Mouse (Mus musculus): Measurements from ENCODE around the gene Samd14. TPM values are rescaled to one million over a fixed set of nuclear protein-coding genes. Genes with fewer than 3 reads are reported as not detected.
"Not testable (repeated sequence)": the region's sequence is repeated elsewhere in the genome, so short reads cannot be mapped to it uniquely, and the experiment has no call there.

The Samd14 gene
- polyA plus RNA-seq, 1 experiment from 2014 or later = 9.0 TPM

DNA sequence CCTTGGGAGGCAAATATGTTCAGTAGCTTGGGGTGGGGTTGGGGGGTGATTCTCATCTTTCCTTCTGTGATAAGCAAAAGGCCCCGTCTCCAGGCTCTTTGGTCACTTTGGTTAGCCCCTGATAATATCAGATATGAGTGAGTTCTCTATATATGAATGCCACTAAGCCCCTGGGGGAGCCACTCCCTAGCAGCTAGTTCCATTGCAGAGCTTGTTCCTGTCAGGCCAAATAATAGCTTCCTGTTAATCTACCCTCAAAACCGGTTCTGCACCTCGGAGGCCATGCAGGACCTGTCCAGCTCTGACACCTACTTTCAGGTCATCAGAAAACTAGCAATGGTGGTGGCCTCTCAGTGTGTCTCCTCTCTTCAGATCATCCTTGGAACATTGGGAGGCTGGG, 2.3 kb upstream of the Samd14 start:
- WGBS = 57% methylated on average over 3 of the region's 3 CpGs
- H3K27ac ChIP-seq (ENCODE audit: low read length) = peak overlapping the region; percentile 69; the same call in 1 of the 2 replicates
- H3K36me3 ChIP-seq (ENCODE audit: control insufficient read depth, insufficient read depth) = peaks cover 14% of the 10 kb centered on the region
- H3K4me3 ChIP-seq (ENCODE audit: low read length) = no peak overlapping the region
- H3K4me2 ChIP-seq (ENCODE audit: low read depth, low read length) = peak overlapping the region; percentile 87; the same call in 1 of the 2 replicates
- no peaks in the 10 kb centered on the region for H3K9me3 ChIP-seq (replicated peaks; ENCODE audit: control insufficient read depth, low read length)
- no peaks in the 10 kb centered on the region for H3K27me3 ChIP-seq (ENCODE audit: control insufficient read depth, insufficient read depth, low read length)
- no peak for ATAC-seq (replicated peaks; ENCODE audit: extremely low read depth, insufficient read depth, low FRiP score)
- H3K4me1 ChIP-seq (ENCODE audit: control insufficient read depth, insufficient read depth, low read length) = peaks cover 31% of the 10 kb centered on the region
- no peak overlapping the region for H3K9ac ChIP-seq (ENCODE audit: low read length)

DNA sequence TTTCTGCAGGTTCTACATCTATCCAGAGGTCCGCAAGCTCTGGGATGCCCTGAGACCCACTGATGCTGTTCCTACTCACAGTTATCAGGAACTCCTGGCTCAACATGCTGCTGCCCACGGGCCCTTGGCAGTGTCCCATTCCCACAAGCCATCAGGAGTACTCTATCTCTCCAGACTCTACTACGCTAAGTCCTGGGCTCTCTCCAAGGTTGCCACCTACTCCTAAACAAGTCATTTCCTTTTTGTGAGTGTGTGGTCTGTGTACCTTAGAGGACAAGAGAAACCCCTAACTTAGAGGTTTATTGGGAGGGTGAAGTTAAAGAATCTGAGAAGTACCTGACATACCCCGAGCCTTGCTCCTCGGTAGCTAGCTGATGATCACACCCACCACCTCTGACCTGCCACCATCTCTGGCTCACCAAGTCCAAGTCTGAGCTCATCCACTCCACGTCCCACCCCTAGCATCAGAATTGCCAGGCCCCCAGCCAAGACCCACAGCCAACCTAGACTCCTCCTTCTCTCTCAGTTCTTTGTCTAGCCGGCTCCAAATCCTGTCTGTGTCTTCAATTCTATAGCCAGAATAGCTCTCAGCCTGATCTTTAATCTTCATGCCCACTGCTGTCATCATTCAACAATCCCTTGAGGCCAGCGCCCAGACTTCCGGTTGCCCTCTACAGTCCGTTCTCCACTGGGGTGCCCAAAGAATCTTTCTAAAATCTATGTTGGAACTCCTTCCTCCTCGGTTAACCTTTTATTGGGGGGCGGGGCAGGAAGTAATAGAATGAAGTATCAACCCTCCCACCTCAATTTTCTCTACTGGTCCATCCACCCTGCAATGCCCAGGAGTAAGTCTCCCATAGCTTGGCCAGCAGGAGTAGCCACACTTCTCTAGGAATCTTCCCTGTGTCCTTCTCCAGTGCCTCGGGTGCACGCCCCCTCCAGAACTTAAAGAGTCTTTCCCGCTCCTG, 734 bp upstream of the Samd14 start:
- H3K9me3 ChIP-seq (replicated peaks; ENCODE audit: control insufficient read depth, low read length) = no peaks in the 10 kb centered on the region
- ATAC-seq (replicated peaks; ENCODE audit: extremely low read depth, insufficient read depth, low FRiP score) = no peak; the same call in 1 of the 2 replicates
- peaks cover 28% of the 10 kb centered on the region for H3K4me1 ChIP-seq (ENCODE audit: control insufficient read depth, insufficient read depth, low read length)
- peak overlapping the region; percentile 73 for H3K4me2 ChIP-seq (ENCODE audit: low read depth, low read length)
- H3K27me3 ChIP-seq (ENCODE audit: control insufficient read depth, insufficient read depth, low read length) = no peaks in the 10 kb centered on the region
- H3K4me3 ChIP-seq (ENCODE audit: low read length) = peak overlapping the region; percentile 64
- WGBS = 25% methylated on average over 15 of the region's 15 CpGs
- H3K27ac ChIP-seq (ENCODE audit: low read length) = peak overlapping the region; percentile 83
- H3K9ac ChIP-seq (ENCODE audit: low read length) = peak overlapping the region; percentile 77
- peaks cover 9% of the 10 kb centered on the region for H3K36me3 ChIP-seq (ENCODE audit: control insufficient read depth, insufficient read depth)

GRCm38 (mm10) chr11:95010141-95010739, 561 bp downstream of the Samd14 start:
- H3K27me3 ChIP-seq (ENCODE audit: control insufficient read depth, insufficient read depth, low read length) = no peaks in the 10 kb centered on the region
- peak overlapping the region; percentile 77 for H3K9ac ChIP-seq (ENCODE audit: low read length)
- H3K4me1 ChIP-seq (ENCODE audit: control insufficient read depth, insufficient read depth, low read length) = peaks cover 29% of the 10 kb centered on the region
- under 1% methylated on average over 39 of the region's 40 CpGs for WGBS
- H3K27ac ChIP-seq (ENCODE audit: low read length) = peak overlapping the region; percentile 83
- H3K4me3 ChIP-seq (ENCODE audit: low read length) = peak overlapping the region; percentile 64
- no peak for ATAC-seq (replicated peaks; ENCODE audit: extremely low read depth, insufficient read depth, low FRiP score)
- no peaks in the 10 kb centered on the region for H3K9me3 ChIP-seq (replicated peaks; ENCODE audit: control insufficient read depth, low read length)
- H3K4me2 ChIP-seq (ENCODE audit: low read depth, low read length) = peak overlapping the region; percentile 73
- H3K36me3 ChIP-seq (ENCODE audit: control insufficient read depth, insufficient read depth) = no peaks in the 10 kb centered on the region; the same call in 1 of the 2 replicates

DNA sequence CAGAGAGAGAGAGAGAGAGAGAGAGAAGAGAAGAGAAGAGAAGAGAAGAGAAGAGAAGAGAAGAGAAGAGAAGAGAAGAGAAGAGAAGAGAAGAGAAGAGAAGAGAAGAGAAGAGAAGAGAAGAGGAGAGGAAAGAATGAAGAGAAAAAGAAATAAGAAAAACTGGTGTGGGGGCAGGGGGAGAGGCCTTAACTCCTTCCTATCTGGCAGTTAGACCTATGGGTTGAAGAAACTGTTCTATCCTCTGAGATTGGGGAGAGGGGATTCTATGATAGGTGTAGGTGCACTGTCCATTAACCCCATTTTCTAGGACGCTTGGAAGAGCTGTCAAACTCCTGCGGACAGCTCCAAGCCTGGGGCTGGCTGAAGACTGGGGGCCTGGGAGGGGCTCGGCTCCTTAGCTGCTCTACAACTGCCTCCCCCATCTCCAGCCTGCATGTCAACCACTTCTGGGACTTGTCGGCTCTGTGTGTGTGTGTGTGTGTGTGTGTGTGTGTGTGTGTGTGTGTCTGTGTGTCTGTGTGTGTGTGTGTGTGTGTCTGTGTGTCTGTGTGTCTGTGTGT, 1.2 kb downstream of the Samd14 start:
- H3K27me3 ChIP-seq (ENCODE audit: control insufficient read depth, insufficient read depth, low read length); H3K9ac ChIP-seq (ENCODE audit: low read length); H3K9me3 ChIP-seq (replicated peaks; ENCODE audit: control insufficient read depth, low read length); ATAC-seq (replicated peaks; ENCODE audit: extremely low read depth, insufficient read depth, low FRiP score); H3K27ac ChIP-seq (ENCODE audit: low read length); H3K36me3 ChIP-seq (ENCODE audit: control insufficient read depth, insufficient read depth): not testable (repeated sequence)
- 16% methylated on average over 3 of the region's 4 CpGs for WGBS
- Histone ChIP-seq H3K4me3 (ENCODE audit: low read length) (peak overlapping the region; percentile 64), H3K4me2 (ENCODE audit: low read depth, low read length) (peak overlapping the region; percentile 73), H3K4me1 (ENCODE audit: control insufficient read depth, insufficient read depth, low read length) (peaks cover 35% of the 10 kb centered on the region)

- Histone ChIP-seq H3K9me3 (replicated peaks; ENCODE audit: control insufficient read depth, low read length) (no peaks in the 10 kb centered on the region), H3K27ac (ENCODE audit: low read length) (no peak overlapping the region), H3K9ac (ENCODE audit: low read length) (no peak overlapping the region), H3K4me3 (ENCODE audit: low read length) (no peak overlapping the region), H3K36me3 (ENCODE audit: control insufficient read depth, insufficient read depth) (no peaks in the 10 kb centered on the region), H3K4me2 (ENCODE audit: low read depth, low read length) (peak overlapping the region; percentile 73), H3K4me1 (ENCODE audit: control insufficient read depth, insufficient read depth, low read length) (peaks cover 31% of the 10 kb centered on the region), H3K27me3 (ENCODE audit: control insufficient read depth, insufficient read depth, low read length) (no peaks in the 10 kb centered on the region)
- 50% methylated on average over 1 of the region's 1 CpGs for WGBS
- ATAC-seq (replicated peaks; ENCODE audit: extremely low read depth, insufficient read depth, low FRiP score) = no peak
Measured at GRCm38 (mm10) chr11:95011416-95011815, 1.7 kb downstream of the Samd14 start.

GRCm38 (mm10) chr11:95012075-95012474, 2.4 kb downstream of the Samd14 start:
- H3K9me3 ChIP-seq (replicated peaks; ENCODE audit: control insufficient read depth, low read length) = no peaks in the 10 kb centered on the region
- ATAC-seq (replicated peaks; ENCODE audit: extremely low read depth, insufficient read depth, low FRiP score) = no peak
- H3K27ac ChIP-seq (ENCODE audit: low read length) = no peak overlapping the region
- 28% methylated on average over 3 of the region's 3 CpGs for WGBS
- H3K4me1 ChIP-seq (ENCODE audit: control insufficient read depth, insufficient read depth, low read length) = peaks cover 27% of the 10 kb centered on the region
- H3K4me3 ChIP-seq (ENCODE audit: low read length) = no peak overlapping the region
- no peak overlapping the region for H3K9ac ChIP-seq (ENCODE audit: low read length)
- H3K27me3 ChIP-seq (ENCODE audit: control insufficient read depth, insufficient read depth, low read length) = no peaks in the 10 kb centered on the region
- no peak overlapping the region for H3K4me2 ChIP-seq (ENCODE audit: low read depth, low read length)
- H3K36me3 ChIP-seq (ENCODE audit: control insufficient read depth, insufficient read depth) = no peaks in the 10 kb centered on the region

DNA sequence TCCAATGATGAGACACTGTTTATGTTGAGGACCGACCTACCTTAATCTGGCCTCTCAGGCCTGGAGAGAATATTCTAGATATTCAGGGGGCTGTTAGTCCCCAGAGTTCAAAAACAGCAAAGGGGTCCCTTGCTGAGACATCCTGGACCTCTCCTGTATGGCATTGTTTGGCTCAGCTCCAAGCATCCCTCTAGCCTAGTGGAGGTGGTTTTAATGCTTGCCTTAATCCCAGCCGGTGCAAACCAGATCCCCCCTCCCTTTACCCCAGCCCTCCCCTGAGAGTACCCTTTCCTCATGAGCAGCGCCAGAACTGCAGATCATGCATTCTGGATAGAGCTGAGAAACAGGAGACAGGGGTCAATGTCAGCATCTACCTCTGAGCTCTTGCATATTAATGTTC, 2.8 kb downstream of the Samd14 start:
- Histone ChIP-seq H3K36me3 (ENCODE audit: control insufficient read depth, insufficient read depth) (no peaks in the 10 kb centered on the region), H3K9ac (ENCODE audit: low read length) (no peak overlapping the region), H3K4me2 (ENCODE audit: low read depth, low read length) (no peak overlapping the region), H3K27me3 (ENCODE audit: control insufficient read depth, insufficient read depth, low read length) (no peaks in the 10 kb centered on the region), H3K4me3 (ENCODE audit: low read length) (no peak overlapping the region), H3K9me3 (replicated peaks; ENCODE audit: control insufficient read depth, low read length) (no peaks in the 10 kb centered on the region), H3K27ac (ENCODE audit: low read length) (no peak overlapping the region), H3K4me1 (ENCODE audit: control insufficient read depth, insufficient read depth, low read length) (peaks cover 25% of the 10 kb centered on the region)
- no peak for ATAC-seq (replicated peaks; ENCODE audit: extremely low read depth, insufficient read depth, low FRiP score)
- WGBS = 35% methylated on average over 3 of the region's 3 CpGs

DNA sequence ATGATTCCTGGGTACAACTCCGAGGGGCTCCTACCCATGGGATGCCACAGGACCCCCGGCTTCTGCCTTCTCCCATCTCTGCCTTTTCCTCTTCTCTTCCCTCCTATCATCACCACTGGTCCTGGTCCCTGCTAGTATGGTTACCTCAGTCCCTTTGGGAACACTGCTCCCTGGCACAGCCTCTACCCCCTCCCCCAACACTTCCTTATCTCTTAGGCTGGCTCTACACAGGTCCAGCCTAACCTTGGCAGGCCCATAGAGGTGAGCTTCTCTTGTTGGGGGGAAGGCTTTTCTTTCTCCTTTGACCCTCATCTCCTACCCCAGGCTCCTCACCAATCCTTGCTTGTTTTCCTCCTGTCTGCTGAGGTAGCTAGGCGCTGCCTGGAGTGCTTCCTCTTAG, 5.8 kb downstream of the Samd14 start:
- peak; percentile 59; the same call in 1 of the 2 replicates for ATAC-seq (replicated peaks; ENCODE audit: extremely low read depth, insufficient read depth, low FRiP score)
- no peak overlapping the region for H3K4me2 ChIP-seq (ENCODE audit: low read depth, low read length)
- peaks cover 12% of the 10 kb centered on the region for H3K27me3 ChIP-seq (ENCODE audit: control insufficient read depth, insufficient read depth, low read length)
- no peak overlapping the region for H3K27ac ChIP-seq (ENCODE audit: low read length)
- 55% methylated on average over 3 of the region's 3 CpGs for WGBS
- no peak overlapping the region for H3K4me3 ChIP-seq (ENCODE audit: low read length)
- H3K4me1 ChIP-seq (ENCODE audit: control insufficient read depth, insufficient read depth, low read length) = peaks cover 14% of the 10 kb centered on the region
- no peaks in the 10 kb centered on the region for H3K36me3 ChIP-seq (ENCODE audit: control insufficient read depth, insufficient read depth)
- H3K9me3 ChIP-seq (replicated peaks; ENCODE audit: control insufficient read depth, low read length) = no peaks in the 10 kb centered on the region
- no peak overlapping the region for H3K9ac ChIP-seq (ENCODE audit: low read length)

All from heart, embryonic 16.5 days (tissue).